Mouse (Mus musculus) MEL (cell line): ENCODE results near the gene Spred1.

Source experiments
- CTCF ChIP-seq, 3 experiments: IDR thresholded peaks in 2 of 3; conservative IDR thresholded peaks in 1 of 3; 2 replicates each; pipeline ENCODE4 v1.5.1; 2011 to 2012; ENCODE audit warnings: low read length in 3 of 3, low read depth in 2 of 3, mild to moderate bottlenecking in 2 of 3, improper control_type of control experiment in 1 of 3, inconsistent platforms in 1 of 3, mixed read lengths in 1 of 3, moderate library complexity in 1 of 3; ENCODE audit not compliant: control insufficient read depth in 1 of 3, insufficient read depth in 1 of 3, poor library complexity in 1 of 3, severe bottlenecking in 1 of 3
- EP300 ChIP-seq, 2 experiments: IDR thresholded peaks; 2 replicates each; pipeline ENCODE4 v1.6.1; 2011; ENCODE audit warnings: improper control_type of control experiment in 2 of 2, low read length in 2 of 2, low read depth in 1 of 2, mild to moderate bottlenecking in 1 of 2
- NRF1 ChIP-seq: IDR thresholded peaks from 2 replicates; pipeline ENCODE4 v1.6.1; 2014; ENCODE audit warnings: low read depth, mild to moderate bottlenecking, inconsistent platforms, low read length, improper control_type of control experiment, moderate library complexity; ENCODE audit not compliant: poor library complexity, insufficient read depth, severe bottlenecking
- POLR2A ChIP-seq, 2 experiments: IDR thresholded peaks; 2 replicates each; pipeline ENCODE4 v1.6.1; 2011 to 2012; ENCODE audit warnings: low read length in 2 of 2, mild to moderate bottlenecking in 2 of 2, control low read depth in 1 of 2, improper control_type of control experiment in 1 of 2, low read depth in 1 of 2, moderate library complexity in 1 of 2; ENCODE audit not compliant: control insufficient read depth in 1 of 2, insufficient read depth in 1 of 2, poor library complexity in 1 of 2
- RCOR1 ChIP-seq: IDR thresholded peaks from 2 replicates; pipeline ENCODE4 v1.6.1; 2012; ENCODE audit warnings: low read depth, mild to moderate bottlenecking, inconsistent platforms, low read length, improper control_type of control experiment
- UBTF ChIP-seq: IDR thresholded peaks from 2 replicates; pipeline ENCODE4 v1.6.1; 2012; ENCODE audit warnings: low read depth, mild to moderate bottlenecking, inconsistent platforms, low read length, improper control_type of control experiment, moderate library complexity, borderline replicate concordance; ENCODE audit not compliant: insufficient read depth
- ZC3H11A ChIP-seq: IDR thresholded peaks from 2 replicates; pipeline ENCODE4 v1.6.1; 2012; ENCODE audit warnings: low read depth, mild to moderate bottlenecking, inconsistent platforms, low read length, improper control_type of control experiment

GRCm38 (mm10) chr2:117097305-117097704, 23.9 kb upstream of the Spred1 start:
- TF ChIP-seq CTCF (IDR thresholded peaks at IDR 0.05 in 2 of 3, conservative IDR thresholded peaks at IDR 0.05 in 1 of 3; ENCODE audit: control insufficient read depth in 1 of 3, insufficient read depth in 1 of 3, low read depth in 2 of 3, low read length in 3 of 3, poor library complexity in 1 of 3, severe bottlenecking in 1 of 3) = no peak
- TF ChIP-seq POLR2A (IDR thresholded peaks at IDR 0.05; ENCODE audit: control insufficient read depth in 1 of 2, insufficient read depth in 1 of 2, low read depth in 1 of 2, low read length in 2 of 2, poor library complexity in 1 of 2) = no peak
- no peak for TF ChIP-seq UBTF
- TF ChIP-seq ZC3H11A = no peak
- TF ChIP-seq NRF1 = no peak
- TF ChIP-seq EP300 (IDR thresholded peaks at IDR 0.05; ENCODE audit: low read depth in 1 of 2, low read length in 2 of 2) = no peak
- TF ChIP-seq RCOR1 = no peak
